Mouse (Mus musculus) CH12.LX (cell line): ENCODE data around the gene Nxn.

ENCODE experiments used
- CTCF ChIP-seq, 2 experiments: IDR thresholded peaks in 1 of 2; conservative IDR thresholded peaks in 1 of 2; 2 replicates each; pipeline ENCODE4 v1.5.1; 2011 to 2012; ENCODE audit warnings: low read depth in 2 of 2, low read length in 2 of 2, improper control_type of control experiment in 1 of 2, inconsistent platforms in 1 of 2, mild to moderate bottlenecking in 1 of 2, moderate library complexity in 1 of 2
- POLR2A ChIP-seq: IDR thresholded peaks from 2 replicates; pipeline ENCODE4 v1.6.1; 2011; ENCODE audit warnings: low read depth, mild to moderate bottlenecking, improper control_type of control experiment, low read length
- SIN3A ChIP-seq: IDR thresholded peaks from 2 replicates; pipeline ENCODE4 v1.6.1; 2012; ENCODE audit warnings: low read length, improper control_type of control experiment, inconsistent platforms

DNA sequence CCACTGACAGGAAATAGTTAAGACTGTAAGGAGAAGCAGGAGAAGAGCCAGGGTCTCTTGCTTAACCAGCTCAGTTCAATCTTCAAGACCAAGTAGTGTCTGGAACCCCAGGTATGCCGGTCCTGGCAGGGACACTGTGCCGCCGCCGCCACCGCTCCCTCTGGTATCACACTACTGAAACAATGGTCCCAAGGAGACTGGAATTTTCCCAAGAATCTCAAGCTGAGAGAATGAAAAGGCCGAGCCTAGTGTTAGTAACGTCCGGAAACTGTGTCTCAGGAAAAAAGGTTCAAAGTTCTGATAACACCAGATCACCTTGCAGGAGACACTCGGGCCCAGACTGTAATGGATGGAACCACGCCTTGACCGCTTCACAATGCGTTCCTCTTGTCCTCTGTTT lies 41.5 kb downstream of the Nxn start:
- TF ChIP-seq POLR2A (no peak), SIN3A (no peak), CTCF (conservative IDR thresholded peaks at IDR 0.05 in 1 of 2, IDR thresholded peaks at IDR 0.05 in 1 of 2; ENCODE audit: low read depth in 2 of 2, low read length in 2 of 2) (no peak)
